Mouse (Mus musculus): ENCODE results near the gene Samd4. TPM values are rescaled to one million over a fixed set of nuclear protein-coding genes. Genes with fewer than 3 reads are reported as not detected.

Gene Samd4
- total RNA-seq, 2 experiments from 2014 or later = 50.6 to 52.6 TPM

DNA sequence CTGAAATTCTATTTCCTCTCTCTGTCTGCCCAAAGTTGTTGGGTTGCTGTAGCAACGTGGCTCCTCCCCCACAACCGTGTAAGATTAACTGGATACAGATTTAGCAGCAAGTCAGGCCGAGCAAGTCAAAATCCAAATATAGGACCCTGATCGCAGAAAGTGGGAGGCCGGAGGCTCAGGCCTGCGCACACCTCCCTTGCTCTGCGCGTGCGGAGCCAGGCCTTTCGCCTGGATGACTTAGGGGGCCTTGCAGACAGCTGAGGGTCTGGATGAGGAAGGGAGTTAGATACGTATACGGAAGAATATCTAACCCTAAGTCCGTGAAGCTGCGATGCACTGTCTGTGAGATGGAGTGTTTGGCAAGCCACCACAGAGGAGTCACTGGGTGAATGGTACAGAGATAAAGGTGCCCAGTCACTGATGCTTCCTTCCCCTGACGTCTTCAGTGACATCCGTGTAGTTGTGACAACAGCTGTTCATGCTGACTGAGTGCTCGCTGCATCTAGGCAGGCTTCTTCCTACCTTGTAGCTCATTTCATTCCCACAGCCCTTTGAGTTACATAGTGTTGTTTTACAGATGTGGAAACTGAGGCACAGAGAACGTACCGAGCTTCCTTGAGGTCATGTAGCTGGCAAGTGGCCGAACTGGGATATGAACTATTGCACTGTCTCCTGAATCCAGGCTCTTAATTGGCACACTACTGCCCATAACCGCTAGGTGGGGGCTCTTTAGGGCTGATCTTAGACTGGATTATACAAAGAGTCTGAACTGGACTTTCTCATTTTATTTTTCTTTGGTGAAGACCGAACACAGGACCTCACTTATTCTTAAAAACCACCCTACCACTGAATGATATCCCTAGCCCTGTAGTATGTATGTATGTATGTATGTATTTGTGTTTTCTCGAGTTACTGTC, 59.5 kb downstream of the Samd4 start:
- peak; percentile 48 for TF ChIP-seq CTCF (IDR thresholded peaks at IDR 0.05)
- Histone ChIP-seq H3K4me3 (peak overlapping the region; percentile 58), H3K27ac (peak overlapping the region; percentile 86)
- peak; percentile 84 for DNase-seq
- intact Hi-C loops (cut with DNase I) = no loop called here

DNA sequence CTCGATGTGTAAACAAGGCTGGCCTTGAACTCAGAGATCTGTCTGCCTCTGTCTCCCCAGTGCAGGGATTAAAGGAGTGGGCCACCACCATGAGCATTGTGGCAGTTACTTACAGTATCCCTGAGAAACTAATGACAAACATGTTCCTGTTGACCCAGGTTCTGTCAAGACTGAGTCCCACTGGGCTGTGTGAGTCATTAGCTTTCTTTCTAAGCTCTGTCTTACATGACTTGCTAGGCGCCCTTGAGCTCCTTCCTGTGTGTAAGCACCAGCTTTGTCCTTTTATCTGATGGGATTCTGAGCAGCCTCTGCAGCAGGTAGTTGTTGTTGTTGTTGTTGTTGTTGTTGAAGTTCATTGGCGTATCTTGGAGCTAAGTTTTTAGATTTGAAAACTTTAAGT, 61.8 kb downstream of the Samd4 start:
- no peak for DNase-seq
- TF ChIP-seq CTCF (IDR thresholded peaks at IDR 0.05) = no peak
- intact Hi-C loops (cut with DNase I) = no loop called here
- Histone ChIP-seq H3K4me3 (no peak overlapping the region), H3K27ac (no peak overlapping the region)

DNA sequence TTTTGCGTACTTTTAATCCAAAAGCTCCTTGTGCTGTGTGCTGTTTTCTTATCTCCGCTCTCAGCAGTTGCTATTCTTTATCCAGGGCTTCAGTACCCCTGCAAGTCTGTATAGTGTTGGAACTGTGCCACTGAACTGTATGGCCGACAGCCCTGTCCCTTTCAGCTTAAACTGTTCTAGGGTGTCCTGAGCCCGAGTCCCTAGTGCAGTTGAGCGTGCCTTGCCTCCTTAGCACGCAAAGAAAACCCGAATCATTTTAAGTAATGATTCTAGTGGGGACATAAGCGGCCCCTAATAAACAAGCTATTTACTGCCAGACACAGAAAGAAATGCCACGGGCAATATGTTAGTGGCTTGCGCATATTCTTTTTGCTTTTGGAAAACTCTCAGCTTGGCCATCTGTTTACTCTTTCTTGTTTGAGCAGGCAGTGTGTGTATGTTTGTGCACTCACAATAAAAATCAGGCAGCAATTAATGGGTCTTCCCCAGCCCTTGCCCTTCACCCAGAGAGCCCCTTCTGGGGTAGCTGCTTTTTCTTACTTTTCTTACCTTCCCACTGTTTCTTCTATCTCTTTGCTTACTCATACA, 63.3 kb downstream of the Samd4 start:
- TF ChIP-seq CTCF (IDR thresholded peaks at IDR 0.05) = no peak
- DNase-seq = no peak
- no peak overlapping the region for H3K4me3 ChIP-seq
- intact Hi-C loops (cut with DNase I) = no loop called here
- peak overlapping the region; percentile 12; the same call in 1 of the 2 replicates for H3K27ac ChIP-seq

DNA sequence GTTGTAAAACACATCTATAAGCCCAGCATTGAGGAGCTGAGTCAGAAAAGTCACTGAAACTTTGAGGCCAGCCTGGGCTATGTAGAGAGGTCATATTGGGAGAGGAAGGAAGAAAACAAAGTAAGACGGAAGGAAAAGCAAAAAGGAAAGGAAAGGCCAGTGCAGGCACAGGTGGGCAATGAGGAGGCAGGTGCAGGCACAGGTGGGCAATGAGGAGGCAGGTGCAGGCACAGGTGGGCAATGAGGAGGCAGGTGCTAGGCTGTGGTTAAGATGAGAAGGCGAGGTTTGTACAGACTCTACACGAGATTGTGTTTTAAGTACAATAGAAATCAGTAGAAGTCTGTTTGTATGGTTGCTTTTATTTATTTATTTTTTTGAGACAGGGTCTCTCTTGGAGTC, 65.0 kb downstream of the Samd4 start:
- Histone ChIP-seq H3K4me3 (no peak overlapping the region), H3K27ac (no peak overlapping the region)
- TF ChIP-seq CTCF (IDR thresholded peaks at IDR 0.05) = no peak
- DNase-seq = no peak
- intact Hi-C loops (cut with DNase I) = no loop called here

DNA sequence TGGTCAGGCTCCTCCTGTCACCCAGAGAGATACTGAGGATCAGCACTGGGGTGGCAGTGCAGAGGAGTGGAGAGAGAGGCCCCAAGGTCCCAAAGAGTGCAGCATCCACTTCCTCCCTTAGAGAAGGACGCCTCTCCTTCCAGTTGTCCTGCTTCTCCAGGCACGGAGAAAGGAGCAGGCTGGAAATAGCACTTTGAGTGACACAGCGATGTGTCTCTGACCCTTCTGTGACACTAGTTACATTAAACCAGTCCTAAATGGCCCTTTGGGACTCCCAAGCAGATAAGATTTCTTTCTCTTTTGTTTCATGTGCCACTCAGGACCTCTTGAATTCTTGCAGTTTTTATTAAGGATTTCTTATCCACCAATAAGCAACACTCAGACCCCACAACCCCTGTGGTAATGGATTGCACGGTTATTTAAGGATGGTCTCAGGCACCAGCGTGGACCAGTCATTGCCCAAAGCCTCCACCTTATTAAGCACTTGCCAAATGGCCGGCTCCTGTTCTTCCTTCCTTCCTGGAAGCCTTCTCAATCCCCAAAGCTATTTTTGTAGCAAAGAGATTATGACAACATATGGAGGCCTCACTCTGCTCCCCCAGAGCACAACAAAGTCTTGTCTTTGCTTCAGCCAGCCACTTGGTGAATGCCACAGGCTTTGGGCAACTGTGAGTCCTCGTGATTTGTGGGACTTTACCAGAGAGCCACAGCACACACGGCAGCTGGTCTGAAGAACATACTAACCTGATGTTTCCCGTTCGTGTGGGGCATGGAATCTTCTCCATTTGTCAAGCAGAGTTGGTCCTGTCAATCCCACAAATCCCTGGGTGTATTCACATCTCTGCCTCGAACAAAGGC, 68.1 kb downstream of the Samd4 start:
- Histone ChIP-seq H3K4me3 (peak overlapping the region; percentile 40), H3K27ac (peak overlapping the region; percentile 81)
- TF ChIP-seq CTCF (IDR thresholded peaks at IDR 0.05) = no peak
- DNase-seq = peak; percentile 42
- intact Hi-C loops (cut with DNase I) = loop anchor here (5.0 kb wide), 2 partner anchors 48 to 68 kb away; partner anchors contain the start of gene Samd4

DNA sequence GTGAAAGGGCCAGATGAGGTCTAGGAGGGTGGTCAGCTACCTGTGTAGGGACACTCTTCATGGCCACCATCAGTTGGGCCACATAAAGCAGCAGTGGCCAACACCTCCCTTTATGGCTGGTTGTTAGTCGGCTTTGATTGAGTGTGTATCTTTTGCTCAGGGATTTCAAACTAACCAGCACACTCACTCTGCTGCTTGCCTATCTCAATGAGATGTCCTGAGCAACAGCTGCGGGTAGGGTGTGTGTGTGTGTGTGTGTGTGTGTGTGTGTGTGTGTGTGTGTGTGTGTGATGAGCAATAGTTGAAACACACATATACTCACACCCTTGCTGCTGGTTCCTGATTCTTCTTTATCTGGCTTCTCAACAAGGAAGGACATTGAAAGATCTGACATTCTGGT, 69.6 kb downstream of the Samd4 start:
- no peak for TF ChIP-seq CTCF (IDR thresholded peaks at IDR 0.05)

DNA sequence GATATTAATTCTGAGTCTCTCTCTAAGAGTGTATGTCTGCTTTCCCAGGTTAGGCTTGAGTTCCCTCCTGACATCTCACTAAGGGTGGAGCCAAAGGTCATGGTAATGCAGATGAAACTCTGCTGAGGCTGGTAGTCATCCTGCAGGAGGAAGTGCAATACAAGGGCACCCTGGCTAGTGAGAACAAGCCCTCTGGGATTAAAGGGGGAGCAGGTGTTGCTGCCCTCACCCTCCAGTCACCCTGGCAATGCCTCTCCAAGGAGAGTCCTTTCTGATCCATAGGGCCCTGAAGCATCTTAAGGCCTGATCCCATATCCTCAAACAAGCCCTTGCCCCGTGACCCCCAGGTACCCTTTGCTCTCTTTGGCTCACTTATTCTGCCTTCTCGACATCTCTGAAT, 72.5 kb downstream of the Samd4 start:
- Histone ChIP-seq H3K4me3 (no peak overlapping the region), H3K27ac (peak overlapping the region; percentile 63)
- no peak for TF ChIP-seq CTCF (IDR thresholded peaks at IDR 0.05)
- DNase-seq = peak; percentile 9
- intact Hi-C loops (cut with DNase I) = no loop called here

More for the DNA sequence above, 69.6 kb downstream of the Samd4 start:
- 0 out of 2 replicates have a peak overlapping the region, but pooled peaks have one; percentile 81 for H3K27ac ChIP-seq
- intact Hi-C loops (cut with DNase I) = loop anchor here (5.0 kb wide), 2 partner anchors 50 to 70 kb away; partner anchors contain the start of gene Samd4
- DNase-seq = peak; percentile 9
- no peak overlapping the region for H3K4me3 ChIP-seq

DNA sequence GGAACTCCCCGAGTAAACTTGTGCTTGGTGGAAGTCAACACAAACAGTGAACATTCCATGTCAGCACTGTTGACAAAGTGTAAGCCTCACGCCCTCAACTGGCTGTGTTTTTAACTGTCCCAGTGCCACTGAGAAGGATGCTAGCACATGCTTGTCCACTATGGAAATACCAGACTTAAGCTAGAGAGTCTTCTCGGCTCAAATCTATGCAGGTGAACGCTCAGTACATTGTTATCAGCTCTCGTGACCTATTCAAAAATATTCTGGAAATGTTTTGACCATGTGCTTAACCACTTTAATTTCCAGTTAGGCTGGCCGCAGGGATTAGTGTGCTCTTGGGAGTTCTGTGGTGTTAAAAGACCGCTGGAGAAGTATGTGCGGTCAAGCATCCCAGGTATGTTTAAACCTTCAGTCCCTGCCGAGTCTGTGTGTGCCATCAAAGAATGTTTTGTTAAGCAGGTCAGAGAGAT, 73.0 kb downstream of the Samd4 start:
- DNase-seq = peak; percentile 13
- H3K27ac ChIP-seq = peak overlapping the region; percentile 63
- TF ChIP-seq CTCF (IDR thresholded peaks at IDR 0.05) = peak; percentile 25; the same call in 1 of the 2 replicates
- no peak overlapping the region for H3K4me3 ChIP-seq
- intact Hi-C loops (cut with DNase I) = no loop called here

DNA sequence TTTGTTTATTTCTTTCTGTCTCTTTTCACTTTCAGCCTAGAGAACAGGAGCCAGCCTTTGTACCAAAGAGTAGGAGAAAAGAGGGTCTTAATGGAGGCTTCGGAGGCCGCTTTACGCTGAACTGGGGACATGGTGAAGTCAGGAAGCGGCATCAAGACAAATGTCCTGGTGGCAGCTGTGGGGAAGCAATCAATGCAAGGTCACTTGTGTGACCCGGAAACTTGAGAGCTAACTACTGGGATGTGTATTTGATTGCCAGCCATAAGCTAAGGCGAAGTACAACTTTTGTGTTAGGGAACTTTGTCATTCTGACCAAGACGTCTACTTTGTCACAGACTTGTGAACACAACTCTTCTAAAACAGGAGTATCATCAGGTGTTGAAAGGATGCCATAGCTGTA, 73.5 kb downstream of the Samd4 start:
- TF ChIP-seq CTCF (IDR thresholded peaks at IDR 0.05) = no peak
- H3K27ac ChIP-seq = peak overlapping the region; percentile 63
- intact Hi-C loops (cut with DNase I) = no loop called here
- DNase-seq = peak; percentile 16
- no peak overlapping the region for H3K4me3 ChIP-seq

DNA sequence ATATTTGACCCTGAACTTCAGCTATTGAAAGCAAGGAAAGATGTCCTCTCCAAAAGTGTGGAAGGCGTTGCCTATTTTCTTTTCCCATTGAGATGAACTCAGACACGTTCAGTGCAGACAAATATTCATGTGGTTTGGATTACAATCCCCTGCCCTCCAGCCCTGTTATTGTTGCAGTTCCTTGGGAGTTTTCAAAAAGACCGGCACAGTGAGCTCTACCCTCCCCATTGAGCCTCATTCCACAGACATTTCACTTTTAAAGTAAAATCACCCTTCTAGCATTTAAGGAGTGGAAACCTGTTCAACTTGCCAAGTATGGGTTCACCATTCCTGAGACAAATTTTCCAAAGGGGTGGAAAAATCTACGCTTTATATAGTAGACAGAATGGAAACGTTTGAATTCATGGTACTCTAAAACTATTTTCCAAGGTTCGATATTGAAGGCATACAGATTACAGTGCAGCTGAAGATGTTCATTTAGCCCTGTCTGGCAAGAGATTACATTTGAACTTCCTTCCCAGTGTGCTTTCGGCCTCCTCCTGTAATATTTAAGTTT, 76.6 kb downstream of the Samd4 start:
- no peak for TF ChIP-seq CTCF (IDR thresholded peaks at IDR 0.05)
- no peak overlapping the region for H3K27ac ChIP-seq
- peak; percentile 1 for DNase-seq
- no peak overlapping the region for H3K4me3 ChIP-seq
- intact Hi-C loops (cut with DNase I) = no loop called here

DNA sequence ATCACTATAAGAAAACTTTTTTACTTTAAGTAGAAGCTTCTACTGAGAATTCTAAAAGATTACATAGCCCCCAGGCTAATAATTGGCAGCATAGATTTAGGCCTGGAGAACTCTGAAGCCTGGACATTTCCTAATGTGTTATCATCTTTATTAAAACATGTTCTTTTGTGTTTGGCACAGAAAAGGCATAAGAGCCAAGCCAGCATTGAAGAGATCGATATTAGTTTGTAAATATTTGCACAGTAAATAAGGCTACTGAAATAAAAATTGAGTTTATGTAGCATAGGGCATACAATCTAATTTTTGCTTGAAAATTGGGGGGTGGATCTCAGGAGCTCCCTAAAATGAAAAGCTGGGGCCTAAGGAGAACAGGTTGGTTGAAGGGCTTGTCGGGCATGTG, 77.2 kb downstream of the Samd4 start:
- TF ChIP-seq CTCF (IDR thresholded peaks at IDR 0.05) = no peak
- intact Hi-C loops (cut with DNase I) = no loop called here
- no peak for DNase-seq
- Histone ChIP-seq H3K27ac (no peak overlapping the region), H3K4me3 (no peak overlapping the region)

DNA sequence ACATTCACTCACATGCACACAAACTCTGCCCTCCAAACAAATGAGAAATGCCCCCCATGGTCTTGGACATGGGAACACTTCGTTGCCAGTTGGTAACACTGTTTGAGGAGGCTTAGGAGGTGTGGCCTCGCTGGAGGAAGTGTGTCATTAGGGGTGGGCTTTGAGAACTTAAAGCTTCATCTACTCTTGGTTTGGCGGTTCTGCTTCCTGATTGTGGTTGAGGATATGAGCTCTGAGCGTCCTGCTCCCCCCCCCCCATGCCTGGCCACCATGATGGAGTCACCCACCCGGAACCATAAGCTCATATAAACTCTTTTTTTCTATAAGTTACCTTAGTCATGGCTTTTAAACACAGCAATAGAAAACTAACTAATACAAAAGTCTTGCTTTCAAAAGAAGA, 80.2 kb downstream of the Samd4 start:
- no peak for DNase-seq
- no peak overlapping the region for H3K27ac ChIP-seq
- TF ChIP-seq CTCF (IDR thresholded peaks at IDR 0.05) = no peak
- intact Hi-C loops (cut with DNase I) = no loop called here
- no peak overlapping the region for H3K4me3 ChIP-seq

Data from gastrocnemius, adult 2 months (tissue).